Mouse (Mus musculus): ENCODE measurements around the gene Gm5483.
"Not testable (repeated sequence)": the region's sequence is repeated elsewhere in the genome, so short reads cannot be mapped to it uniquely, and the experiment has no call there.

Gm5483 gene

DNA sequence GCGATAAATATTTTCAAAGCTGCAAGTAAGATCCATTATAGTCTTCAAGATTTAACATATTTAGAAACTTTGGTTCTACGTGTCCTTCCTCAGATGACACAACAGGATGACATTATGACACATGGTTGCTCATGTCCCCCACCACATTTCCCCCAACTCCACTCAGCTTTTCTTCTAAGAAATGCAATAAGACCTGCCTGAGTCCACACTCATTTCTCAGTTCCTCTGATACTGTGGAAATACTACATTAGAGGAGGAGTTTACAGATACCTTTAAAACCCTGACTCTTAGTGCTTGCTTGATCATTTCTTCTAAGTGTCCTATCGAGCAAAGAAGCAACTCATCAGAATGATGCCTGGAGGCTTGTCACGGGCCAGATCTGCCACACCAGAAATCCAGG lies at the start of gene Gm5483:
Gene Gm5483 (plus strand): TSS at position 301 of the 400 bp plus-strand sequence.
- in situ Hi-C loops (cut with MboI, MseI), result not testable (repeated sequence)

DNA sequence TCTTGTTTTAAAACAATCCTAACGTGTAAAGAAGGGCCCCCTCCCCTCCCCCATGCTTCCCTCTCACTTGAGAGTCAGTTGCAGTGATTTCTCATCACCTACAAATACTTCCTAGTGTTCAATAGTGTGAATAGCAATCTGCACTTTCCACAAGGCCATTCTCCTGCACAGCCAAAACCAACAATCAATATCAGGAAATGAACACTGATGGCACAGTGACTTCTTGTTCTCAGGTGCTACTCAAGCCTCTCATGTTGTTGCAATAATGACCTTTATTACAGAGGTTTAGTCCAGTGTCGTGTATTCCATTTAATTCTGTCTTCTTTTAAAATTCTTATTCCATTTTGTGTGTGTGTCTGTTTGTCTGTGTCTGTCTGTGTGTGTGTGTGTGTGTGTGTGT lies 45.8 kb upstream of the Gm5483 start:
- in situ Hi-C loops (cut with MboI, MseI), result no loop called here

DNA sequence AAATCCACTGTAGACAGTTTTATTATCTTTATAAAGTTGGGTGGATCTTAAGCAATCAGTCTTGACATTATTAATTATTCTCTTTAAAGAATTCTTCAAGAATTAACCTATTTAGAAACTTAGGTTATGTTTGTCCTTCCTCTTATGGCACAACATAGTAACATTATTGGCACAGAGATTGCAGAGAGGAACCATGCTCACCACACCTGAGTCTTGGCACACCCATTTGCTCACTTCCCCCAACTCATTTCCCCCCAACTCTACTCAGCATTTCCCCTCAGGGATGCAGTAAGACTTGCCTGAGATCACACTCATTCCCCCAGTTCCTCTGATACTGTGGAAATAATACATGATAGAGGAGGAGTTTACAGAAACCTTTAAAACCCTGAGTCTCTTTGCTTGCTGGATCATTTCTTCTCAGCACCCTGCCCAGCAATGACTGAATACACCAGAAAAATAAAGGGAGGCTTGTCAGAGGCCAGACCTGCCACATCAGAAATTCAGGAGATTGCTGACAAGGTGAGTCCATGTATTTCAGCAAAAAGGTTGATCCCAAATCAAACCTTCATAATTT lies 27.5 kb upstream of the Gm5483 start, which contains the start of gene Stfa2l1:
Gene Stfa2l1 (plus strand): TSS at position 410 of the 574 bp plus-strand sequence.
- in situ Hi-C loops (cut with MboI, MseI), result loop anchor here (10.0 kb wide), 1 partner anchor 512 kb away; no protein-coding TSS in a partner anchor

DNA sequence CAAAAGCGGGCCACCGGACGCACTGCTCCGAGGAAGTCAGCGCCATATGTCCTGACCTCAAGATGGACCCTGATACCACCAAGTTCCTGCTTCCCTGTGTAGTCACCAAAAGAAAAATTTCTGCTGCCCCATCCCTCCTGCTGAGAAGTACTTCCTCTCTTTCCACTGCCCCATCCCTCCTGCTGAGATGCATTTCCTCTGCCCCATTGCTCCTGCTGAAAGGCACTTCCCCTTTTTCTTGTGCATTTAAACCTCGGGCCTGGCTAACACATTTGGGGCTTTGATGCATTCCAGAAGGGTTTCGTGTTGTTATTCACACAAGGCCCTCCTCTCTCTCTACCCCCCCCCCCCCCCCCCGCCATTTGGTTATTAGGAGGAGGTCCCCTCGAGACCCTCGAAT lies 16.2 kb upstream of the Gm5483 start:
- in situ Hi-C loops (cut with MboI, MseI), result not testable (repeated sequence)

DNA sequence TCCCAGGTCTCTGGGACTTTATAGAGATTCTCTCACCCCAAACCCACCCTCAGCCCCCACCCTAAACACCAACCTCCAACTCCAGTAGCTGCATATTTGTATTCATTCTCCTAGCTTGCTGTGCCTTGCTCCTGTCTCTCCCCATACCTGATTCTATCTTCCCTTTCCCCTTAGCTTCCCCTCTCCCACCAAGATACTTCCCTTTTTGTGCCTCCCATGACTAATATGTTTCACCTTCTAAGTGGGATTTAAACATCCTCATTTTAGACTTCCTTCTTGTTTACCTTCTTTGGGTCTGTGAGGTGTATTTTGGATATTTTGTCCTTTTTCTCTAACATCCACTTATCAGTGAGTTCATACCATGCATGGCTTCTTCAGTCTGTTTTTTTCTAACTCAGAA lies 7.9 kb upstream of the Gm5483 start:
- in situ Hi-C loops (cut with MboI, MseI), result no loop called here

DNA sequence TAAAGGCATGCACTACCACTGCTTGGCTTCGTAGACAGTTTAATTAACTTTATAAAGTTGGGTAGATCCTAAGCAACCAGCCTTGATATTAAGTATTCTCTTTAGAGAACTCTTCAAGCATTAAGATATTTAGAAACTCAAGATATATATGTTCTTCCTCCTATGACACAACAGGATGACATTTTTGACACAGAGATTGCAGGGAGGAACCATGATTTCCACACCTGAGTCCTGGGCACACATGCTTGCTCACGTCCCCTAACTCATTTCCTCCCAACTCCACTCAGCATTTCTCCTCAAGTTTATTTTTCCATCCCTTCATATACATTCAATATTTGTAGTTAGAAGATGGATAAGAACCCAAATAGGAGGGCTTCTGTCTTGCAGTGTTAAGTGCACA lies 4.1 kb upstream of the Gm5483 start:
- in situ Hi-C loops (cut with MboI, MseI), result no loop called here

DNA sequence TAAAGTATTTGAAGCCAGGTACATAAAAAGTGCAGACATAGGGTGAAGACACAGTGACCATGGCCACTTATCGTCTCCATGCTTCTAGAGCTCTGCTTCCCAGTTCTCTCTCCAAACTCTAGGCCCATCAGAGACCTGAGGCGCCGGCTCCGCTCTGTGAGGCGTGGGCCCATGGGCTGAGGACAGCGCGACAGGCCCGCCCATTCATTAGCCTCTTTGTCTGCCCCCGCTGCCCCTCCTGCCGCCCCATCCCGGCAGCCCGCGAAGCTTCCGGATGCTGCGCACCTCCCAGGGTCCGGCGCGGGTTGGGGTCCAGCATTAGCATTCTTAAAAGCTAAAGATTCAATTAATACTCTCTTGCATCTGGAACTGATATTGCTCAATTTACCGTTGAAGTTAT lies 15.2 kb downstream of the Gm5483 start:
- in situ Hi-C loops (cut with MboI, MseI), result no loop called here

DNA sequence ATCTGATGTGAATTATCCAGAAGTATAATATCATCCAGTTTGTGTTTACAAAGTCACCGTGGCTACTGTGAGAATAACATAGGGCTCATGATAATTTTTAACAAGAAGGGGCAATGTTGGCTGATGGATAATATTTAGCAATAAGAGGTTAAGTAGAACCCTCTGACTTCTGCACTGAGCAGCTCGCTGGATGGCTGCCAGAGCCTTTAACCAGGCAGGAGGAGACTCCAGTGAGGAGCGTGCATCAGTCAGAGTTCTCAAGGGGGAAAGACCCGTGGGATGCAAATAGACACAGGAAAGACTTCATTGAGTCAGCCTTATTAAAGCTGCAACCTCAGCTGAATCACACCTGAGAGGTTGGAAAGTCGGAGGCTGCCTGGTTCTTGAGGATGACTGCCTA lies 19.8 kb downstream of the Gm5483 start:
- in situ Hi-C loops (cut with MboI, MseI), result no loop called here

DNA sequence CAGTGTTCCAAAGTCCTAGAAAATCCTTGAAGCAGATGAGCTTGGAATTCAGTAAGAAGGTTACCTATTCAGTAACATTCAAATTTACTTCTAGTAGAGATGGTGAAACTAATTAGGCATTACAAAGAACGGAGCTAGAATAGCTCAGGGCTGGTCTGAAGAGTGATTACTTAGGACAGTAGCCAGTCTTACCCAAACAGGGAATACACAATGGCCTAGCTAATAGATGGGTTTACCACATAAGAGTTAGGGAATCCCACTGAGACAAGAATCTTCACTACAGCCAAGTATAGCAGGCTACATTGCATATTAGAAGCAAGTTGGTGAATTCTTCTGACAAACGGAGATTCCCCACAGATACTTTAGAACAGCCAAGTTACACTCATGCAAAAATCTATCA lies 21.7 kb downstream of the Gm5483 start:
- in situ Hi-C loops (cut with MboI, MseI), result not testable (repeated sequence)

DNA sequence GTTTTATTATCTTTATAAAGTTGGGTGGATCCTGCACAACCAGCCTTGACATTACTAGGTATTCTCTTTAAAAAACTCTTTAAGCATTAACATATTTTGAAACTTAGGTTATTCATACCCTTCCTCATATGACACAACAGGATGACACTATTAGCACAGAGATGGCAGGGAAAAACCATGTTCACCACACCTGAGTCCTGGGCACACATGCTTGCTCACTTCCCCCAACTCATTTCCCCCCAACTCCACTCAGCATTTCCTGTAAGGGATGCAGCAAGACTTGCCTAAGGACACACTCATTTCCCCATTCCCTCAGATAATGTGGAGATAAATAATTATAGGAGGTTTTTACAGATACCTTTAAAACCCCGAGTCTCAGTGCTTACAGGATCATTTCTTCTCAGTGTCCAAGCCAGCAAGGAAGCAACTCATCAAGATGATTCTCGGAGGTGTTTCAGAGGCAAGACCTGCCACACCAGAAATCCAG lies 26.0 kb downstream of the Gm5483 start, which contains the start of gene Gm5416:
Gene Gm5416 (plus strand): TSS at position 437 of the 487 bp plus-strand sequence.
- in situ Hi-C loops (cut with MboI, MseI), result no loop called here

DNA sequence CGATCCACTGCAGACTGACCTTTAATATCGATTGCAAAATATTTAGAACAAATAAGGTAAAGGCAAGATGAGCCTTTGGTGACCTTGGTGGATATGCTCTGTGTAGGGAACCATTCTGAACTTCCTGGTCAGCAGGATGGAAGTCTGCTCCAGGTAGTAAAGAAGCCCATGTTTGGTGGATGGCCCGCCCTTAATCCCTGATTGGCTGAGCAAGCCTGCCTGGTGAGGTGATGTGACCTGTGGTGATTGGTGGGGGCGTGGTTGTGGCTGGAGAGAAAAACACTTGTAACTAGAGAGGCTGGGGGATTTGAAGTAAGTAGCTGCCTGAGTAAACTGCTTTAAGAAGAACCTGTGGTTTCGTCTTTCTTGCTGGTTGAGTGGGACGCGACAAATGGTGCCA lies 37.2 kb downstream of the Gm5483 start, which contains the start of gene 2010005H15Rik:
Gene 2010005H15Rik (plus strand): TSS at position 301 of the 400 bp plus-strand sequence.
- in situ Hi-C loops (cut with MboI, MseI), result not testable (repeated sequence)
